Mouse (Mus musculus) spleen, postnatal 0 days (tissue): ENCODE measurements around the gene Parn. TPM values are rescaled to one million over a fixed set of nuclear protein-coding genes. Genes with fewer than 3 reads are reported as not detected.

Experiments used
- polyA plus RNA-seq: library from polyadenylated mRNA; unstranded; fragments of >200 nt; fragmentation: Nextera tagmentation; extraction: Ambion mirVana; gene quantifications from 2 replicates; pipeline ENCODE4 v1.2.1, GENCODE M21; 2015

Parn gene
- 22.3 and 24.7 TPM in 2 replicates for polyA plus RNA-seq

DNA sequence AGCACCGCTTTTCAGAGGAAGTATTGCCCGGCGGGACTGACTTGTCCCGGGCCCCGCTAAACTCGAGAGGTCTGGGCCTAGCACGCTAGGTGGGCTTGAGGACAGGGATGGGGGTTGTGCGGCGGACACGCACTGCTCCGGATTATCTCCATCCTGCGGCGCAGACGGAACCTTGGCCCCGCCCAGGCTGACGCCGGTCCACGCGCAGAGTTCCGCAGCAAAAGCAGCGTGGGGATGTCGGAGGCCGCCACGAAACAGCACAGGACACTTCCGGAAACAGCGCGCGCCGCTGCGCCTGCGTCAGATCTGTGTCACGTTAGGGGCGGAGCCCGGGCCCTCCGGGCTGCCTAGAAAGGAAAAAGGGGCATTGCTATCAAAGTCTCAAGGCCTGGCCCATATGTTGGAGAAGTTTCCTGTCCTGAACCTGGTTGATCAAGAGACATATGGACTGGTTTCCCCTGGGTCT lies at the start of gene Parn:
Gene Parn, minus strand, starts transcription at position 293 of the 466 bp plus-strand sequence.

DNA sequence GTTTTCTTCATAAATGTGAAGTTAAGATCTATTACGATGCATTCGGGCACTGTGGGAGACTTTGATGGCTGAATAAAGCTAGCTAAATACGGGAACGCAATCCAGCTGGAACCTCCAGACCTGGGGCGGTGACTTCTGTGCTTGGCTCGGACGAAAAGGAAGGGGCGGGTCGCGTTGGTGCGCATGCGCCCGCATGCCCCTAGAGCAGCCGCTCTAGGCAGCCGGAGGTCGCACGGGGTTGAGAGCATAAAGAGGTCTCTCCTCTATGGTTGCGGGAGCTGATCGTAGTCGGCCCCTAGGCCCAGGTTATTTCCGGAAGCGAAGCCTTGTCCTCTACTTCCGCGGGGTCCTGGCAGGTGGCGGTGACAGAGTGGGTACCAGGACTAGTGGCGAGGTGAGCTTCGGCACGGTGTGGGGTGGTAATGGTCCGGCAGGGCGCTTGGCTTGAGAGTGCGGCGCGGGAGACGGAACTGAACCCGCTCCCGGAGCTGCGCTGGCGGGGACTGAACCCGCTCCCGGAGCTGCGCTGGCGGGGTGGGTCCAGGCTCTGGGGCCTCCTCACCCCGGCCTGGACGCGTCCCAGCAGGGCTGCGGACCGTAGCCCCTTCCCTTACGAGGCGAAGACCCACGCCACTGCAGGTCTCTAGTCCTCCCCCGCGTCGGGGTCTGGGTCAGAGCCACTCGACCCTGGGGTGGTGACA lies 3.9 kb upstream of the Parn start, which contains the start of the genes Bfar and 3110001I22Rik:
Gene Bfar, plus strand, starts transcription at position 174 of the 701 bp plus-strand sequence.
Gene 3110001I22Rik, plus strand, starts transcription at position 245 of the 701 bp plus-strand sequence.

Other genes starting within 250 kb of the Parn start
- gene Bfar, start 3.7 kb upstream of the Parn start, polyA plus RNA-seq, result 19.7 and 23.5 TPM in 2 replicates
- 3.2 and 4.3 TPM in 2 replicates for gene 3110001I22Rik, start 3.8 kb upstream of the Parn start, polyA plus RNA-seq
- gene Pla2g10, start 62.8 kb upstream of the Parn start, polyA plus RNA-seq, result not detected in 2 replicates
- gene Rrn3, start 112.5 kb upstream of the Parn start, polyA plus RNA-seq, result 28.2 and 28.3 TPM in 2 replicates
- gene Ntan1, start 150.7 kb upstream of the Parn start, polyA plus RNA-seq, result 65.9 and 71.8 TPM in 2 replicates
- gene Pdxdc1, start 235.0 kb upstream of the Parn start, polyA plus RNA-seq, result 21.2 and 24.6 TPM in 2 replicates
- 1.0 and 1.5 TPM in 2 replicates for gene Mpv17l, start 235.0 kb upstream of the Parn start, polyA plus RNA-seq